Mouse (Mus musculus) heart, postnatal 10 days (tissue): ENCODE results near the gene 1700069L16Rik. TPM values are rescaled to one million over a fixed set of nuclear protein-coding genes. Genes with fewer than 3 reads are reported as not detected.

Experiments used
- DNase-seq, 2 experiments: peaks; one replicate each; pipeline ENCODE4 v3.0.0; 2021
- intact Hi-C: fragments of 180-260 bp; cut with DNase I; formaldehyde crosslinking; loops from one replicate; pipeline ENCODE4 v1.15.1; 2025
- total RNA-seq, 2 experiments: library from RNA; stranded (reverse); gene quantifications; 2 replicates each; pipeline ENCODE4 v1.2.3; 2021

The 1700069L16Rik gene
- total RNA-seq, 2 experiments from 2014 or later, result not detected

DNA sequence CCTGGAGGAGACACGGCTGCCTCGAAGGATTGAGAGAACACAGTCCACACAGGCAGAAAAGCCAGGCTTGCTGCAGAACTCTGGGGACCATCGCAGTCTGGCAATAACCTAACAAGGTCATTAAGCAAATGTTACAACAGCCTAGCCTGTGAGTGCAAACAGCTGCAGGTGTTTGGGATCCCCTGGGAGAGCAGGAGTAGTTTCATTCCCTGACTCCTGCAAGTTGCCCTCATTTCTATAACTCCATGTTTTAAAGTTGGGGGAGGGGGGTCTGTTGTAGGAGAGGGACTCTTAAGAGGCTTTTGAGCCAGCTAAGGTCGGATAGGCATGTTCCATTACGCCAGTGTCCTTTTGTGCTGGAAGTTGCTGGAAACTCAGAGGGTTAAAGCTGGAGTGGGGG is 30.2 kb downstream of the 1700069L16Rik start:
- DNase-seq, result no peak
- intact Hi-C loops, result no loop called here

DNA sequence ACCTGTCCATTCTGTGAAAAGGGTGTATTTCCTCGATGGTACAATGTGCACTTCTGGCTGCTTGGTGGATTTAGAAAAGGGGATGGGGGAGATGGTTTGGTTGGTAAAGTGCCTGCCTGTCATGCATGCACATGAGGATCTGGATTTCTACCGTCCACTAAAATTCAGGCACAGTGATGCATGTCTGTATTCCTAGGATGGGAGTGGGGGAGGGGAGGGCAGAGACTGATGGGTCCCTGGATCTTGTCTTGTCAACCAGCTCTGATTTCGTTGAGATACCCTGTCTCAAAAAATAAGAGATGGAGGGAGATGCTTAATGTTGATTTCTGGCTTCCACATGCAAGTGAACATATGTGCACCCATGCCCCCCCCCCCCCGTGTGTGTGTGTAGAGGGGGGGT is 30.6 kb downstream of the 1700069L16Rik start:
- DNase-seq, result no peak
- intact Hi-C loops, result no loop called here

DNA sequence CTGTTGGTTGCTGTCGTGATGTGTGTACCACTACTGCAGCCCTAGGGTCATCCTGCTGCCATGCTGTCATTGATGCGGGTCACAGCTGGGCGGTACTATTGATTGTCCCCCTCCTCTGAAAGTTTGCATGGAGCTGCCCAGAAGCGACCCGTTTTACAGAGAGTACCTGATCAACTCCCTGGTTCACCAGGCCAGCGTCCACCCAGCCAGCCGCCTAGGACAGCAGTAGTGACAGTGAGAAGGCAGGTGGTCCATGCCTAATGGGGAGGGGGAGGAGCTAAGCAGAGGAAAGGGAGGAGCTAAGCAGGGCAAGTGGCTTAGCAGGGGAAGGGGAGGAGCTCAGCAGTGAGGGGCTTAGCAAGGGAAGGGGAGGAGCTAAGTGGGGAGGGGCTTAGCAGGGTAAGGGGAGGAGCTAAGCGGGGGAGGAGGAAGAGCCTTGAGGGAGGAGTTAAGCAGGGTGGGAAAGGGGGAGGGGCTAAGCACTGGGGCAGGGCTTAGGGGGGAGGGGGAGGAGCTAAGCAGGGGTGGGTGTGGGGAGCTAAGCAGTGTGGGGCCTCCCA is 31.3 kb downstream of the 1700069L16Rik start:
- intact Hi-C loops, result no loop called here
- DNase-seq, result no peak

DNA sequence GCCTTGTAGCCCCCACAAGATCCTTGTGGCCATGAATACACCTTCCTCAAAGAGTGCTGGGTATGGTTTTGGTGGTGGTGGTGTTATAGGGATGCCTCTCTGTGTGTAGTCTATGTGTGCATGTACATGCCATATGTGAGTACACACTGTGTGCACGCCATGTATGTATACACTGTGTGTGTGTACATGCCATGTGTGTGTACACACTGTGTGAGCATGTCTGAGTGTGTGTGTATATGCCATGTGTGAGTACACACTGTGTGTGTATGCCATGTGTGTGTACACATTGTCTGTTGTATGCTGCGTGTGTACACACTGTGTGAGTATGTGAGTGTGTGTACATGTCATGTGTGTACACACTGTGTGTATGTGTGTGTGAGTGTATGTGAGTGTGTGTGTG is 33.7 kb downstream of the 1700069L16Rik start:
- no peak for DNase-seq
- intact Hi-C loops, result no loop called here

DNA sequence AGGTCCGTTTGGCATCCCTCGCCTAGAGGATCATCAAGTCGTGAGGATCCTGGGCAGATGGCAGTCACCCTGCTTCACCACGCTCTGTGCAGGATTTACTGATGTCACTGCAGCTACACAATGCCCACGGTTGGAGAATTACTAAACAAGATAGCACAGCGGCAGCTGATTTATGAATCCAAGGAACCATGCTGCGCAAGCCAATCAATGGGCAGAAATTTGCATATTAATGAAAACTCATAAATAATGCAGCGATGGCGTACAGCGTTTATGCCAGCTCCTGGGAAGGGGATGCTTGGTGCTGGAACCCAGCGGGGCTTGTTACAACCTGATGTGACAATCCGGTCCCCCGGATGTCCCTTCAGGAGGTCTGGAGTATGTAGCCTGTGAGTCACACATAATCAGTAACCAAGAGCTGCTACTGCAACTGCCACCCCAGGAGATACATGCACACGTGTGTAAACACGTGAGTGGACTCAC is 34.5 kb downstream of the 1700069L16Rik start:
- intact Hi-C loops, result no loop called here
- DNase-seq, result no peak

DNA sequence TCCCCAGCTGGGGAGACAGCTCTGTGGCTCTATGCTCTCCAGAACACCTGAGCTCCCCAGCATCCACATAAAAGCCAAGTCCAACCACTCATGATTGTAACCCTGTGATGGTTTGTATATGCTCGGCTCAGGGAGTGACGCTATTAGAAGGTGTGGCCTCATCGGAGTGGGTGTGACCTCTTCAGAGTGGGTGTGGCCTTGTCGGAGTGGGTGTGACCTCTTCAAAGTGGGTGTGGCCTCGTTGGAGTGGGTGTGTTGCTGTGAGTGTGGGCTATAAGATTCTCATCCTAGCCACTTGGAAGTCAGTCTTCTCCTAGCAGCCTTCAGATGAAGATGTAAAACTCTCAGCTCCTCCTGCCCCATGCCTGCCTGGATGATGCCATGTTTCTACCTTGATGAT is 37.1 kb downstream of the 1700069L16Rik start:
- no peak for DNase-seq
- intact Hi-C loops, result no loop called here

DNA sequence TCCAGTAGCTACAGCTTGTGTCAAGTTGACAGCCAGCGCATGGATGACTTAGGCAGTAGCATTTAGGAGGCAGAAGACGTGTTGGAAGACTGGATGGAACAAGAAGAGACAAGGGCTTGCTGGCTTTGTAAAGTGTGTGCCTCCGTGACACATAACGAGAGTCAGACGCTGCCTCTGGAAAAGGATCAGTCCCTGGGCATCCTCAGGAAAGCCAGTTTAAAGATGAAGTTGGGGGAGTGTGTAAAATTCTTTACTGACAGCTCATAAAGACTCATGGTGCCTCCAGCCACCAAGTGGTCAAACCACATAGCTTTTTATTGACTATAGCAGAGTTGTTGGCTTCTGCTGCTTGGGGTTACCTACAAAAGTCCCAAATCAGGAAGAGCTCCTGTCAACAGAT is 39.1 kb downstream of the 1700069L16Rik start:
- no peak for DNase-seq
- intact Hi-C loops, result no loop called here

DNA sequence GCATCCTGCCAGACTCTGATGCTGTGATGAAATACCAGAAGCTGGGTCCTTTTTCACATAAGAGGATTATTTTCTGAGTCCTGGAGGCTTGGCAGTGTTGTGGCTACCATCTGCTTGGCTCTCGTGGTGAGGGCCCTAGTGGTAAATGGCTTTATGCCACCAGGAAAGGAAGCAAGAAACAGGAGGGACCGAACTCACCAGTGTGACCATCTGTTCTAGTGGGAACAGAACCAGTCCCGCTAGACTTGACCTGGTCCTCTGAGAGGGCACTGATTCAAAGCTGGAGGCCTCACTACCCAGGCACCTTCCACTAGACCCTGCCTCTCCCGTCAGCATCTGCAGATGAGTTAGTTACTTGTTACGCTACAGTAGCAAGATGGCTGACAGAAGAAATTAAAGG is 41.3 kb downstream of the 1700069L16Rik start:
- intact Hi-C loops, result no loop called here
- DNase-seq, result no peak

DNA sequence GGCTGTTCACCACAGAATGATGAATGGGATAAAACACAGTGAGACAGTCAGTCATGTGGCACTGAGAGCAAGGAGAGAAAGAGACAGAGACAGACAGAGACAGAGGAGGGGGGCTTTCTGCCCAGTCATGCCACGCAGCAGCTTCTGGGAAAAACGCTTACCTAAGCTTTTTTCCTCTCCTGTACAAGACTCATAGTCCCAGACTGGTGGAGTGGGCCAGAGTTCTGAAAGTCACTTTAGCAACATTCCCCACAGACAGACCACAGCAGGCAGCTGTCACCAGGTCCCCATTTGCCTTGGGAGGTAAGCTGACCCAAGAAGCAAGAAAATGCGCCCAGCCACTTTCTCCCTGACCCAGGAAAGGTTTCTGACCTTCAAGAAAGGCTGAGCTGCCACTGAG is 42.1 kb downstream of the 1700069L16Rik start:
- DNase-seq, result no peak
- intact Hi-C loops, result no loop called here

DNA sequence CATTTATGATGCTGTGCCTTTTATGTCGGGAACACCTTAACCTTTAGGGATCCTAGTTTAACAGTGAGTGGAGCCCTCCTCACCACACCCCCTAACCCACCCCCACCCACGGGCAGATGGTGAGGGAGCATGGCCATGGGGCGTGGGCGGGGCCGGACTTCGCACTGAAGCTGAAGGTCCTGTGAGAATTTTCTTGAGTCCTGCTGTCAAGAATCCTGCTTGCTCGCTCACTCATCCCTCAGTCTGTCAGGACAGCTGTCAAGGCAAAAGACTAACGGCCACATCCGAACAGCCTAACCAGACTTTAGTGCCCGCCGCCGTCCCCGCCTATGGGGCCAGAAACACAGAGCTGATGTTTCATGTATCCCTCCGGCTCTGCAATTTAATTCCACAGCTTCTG is 43.4 kb downstream of the 1700069L16Rik start:
- DNase-seq, result no peak
- intact Hi-C loops, result no loop called here

DNA sequence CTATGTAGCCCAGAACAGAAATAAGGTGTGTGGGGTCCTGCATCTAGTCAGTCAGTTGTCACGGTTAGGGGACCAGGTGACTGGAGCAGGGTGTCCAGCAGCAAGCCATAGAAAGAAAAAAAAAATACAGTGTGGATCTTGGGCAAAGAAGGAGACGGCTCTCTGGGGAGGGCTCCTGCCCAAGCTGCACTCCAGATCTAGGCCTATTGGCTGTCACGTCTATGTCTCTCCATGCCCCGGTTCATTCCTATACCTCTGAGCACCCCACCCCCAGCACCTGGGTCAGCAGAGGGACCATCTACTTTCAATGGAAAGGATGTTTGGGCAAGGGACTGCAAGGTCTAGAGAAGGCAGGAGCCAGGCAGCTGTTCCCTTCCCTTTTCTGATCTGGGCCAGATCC is 45.1 kb downstream of the 1700069L16Rik start:
- intact Hi-C loops, result no loop called here
- DNase-seq, result no peak

DNA sequence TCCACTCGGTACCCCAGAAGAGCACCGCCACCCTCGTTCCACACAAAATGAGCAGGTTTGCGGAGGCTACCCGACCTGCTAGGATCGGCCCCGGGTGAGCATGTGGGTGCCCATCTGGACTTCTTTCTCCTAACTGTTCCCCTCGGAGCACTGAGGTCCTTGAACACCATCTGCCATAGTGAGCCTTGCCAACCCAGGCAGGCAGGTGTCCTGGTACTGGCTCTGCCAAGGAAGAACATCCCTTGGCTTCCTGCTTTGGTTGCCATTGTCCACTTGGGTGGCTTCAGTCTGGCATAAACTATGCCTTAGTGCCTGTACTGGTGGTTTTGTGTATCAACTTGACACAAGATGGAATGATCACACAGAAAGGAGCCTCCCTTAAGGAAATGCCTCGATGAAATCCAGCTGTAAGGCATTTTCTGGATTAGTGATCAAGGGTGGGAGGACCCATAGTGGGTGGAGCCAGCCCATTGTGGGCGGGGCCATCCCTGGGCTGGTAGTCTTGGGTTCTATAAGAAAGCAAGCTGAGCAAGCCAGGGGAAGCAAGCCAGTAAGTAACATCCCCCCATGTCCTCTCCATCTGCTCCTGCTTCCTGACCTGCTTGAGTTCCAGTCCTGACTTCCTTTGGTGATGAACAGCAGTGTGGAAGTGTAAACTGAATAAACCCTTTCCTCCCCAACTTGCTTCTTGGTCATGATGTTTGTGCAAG is 45.7 kb downstream of the 1700069L16Rik start:
- intact Hi-C loops, result no loop called here
- DNase-seq, result no peak

DNA sequence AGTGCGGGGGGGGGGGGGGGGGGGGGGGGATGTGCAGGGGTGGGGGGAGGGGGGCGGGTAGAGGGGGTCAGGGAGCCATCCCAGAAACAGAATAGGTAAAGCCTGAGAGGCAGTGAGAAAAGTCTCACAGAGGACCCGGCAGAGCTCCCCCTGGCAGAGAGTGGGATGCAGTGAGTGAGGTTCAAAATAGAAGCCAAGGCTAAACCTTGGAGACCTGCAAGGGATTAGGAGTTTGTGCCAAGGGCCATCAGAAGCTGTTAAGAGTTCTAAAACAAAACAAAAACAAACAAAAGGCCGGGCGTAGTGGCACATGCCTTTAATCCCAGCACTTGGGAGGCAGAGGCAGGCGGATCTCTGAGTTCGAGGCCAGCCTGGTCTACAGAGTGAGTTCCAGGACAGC is 47.0 kb downstream of the 1700069L16Rik start:
- intact Hi-C loops, result no loop called here
- DNase-seq, result no peak

DNA sequence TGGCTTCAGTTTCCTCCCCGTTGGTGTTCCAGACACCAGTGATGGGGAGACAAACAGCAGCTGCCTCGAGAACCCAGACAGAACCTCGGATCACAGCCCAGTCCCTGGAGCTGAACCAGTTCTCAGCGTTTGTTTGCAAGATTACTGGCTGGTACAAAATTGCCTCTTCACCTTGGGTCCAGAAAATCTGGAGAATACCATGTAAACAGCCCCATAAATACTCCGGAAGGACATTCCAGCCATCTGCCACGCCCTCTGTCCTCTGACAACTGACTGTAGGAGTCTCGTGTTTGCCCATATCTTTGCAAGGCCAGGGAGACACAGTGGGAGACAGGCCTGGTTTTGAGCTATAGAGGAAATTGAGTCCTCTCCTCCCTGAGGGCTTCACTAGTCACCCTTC is 49.7 kb downstream of the 1700069L16Rik start:
- intact Hi-C loops, result no loop called here
- DNase-seq, result no peak

DNA sequence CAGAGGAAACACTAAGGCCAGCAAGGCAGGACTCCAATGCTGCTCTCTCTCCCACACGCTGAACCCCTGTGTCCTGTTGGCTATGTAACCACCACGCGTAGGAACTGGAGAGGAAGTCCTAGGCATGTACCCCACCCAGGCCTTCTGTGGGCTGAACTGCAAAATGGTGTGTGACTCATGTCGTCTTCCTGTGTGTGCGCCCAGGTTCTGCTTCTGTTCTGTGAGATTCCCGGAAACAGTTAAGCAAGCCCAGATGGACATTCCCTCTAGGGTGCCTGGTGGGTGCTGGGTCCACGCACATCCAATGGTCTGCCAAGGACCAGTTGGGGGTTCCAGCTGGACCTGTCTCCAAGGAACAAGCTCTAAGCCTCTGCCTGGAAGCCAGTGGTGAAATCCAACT is 52.1 kb downstream of the 1700069L16Rik start:
- DNase-seq, result peak; percentile 54
- intact Hi-C loops, result no loop called here

DNA sequence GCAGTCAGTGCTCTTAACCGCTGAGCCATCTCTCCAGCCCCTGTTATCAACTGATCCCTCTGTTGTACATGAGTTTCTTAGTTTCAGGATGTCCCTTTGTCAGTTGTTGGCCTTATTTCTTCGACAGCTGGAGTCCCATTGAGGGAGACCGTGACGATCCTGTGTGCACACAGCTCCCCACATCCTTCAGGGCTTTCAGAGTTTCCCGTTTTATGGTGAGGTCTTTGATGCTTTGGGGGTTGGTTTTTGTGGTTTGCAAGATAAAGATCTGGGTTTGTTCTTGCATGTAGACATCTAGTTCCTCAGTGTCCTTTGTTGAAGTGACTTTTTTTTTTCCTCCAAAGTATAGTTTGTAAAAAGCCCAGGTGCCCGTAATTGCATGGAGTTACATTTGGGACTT is 54.0 kb downstream of the 1700069L16Rik start:
- intact Hi-C loops, result no loop called here
- DNase-seq, result no peak

DNA sequence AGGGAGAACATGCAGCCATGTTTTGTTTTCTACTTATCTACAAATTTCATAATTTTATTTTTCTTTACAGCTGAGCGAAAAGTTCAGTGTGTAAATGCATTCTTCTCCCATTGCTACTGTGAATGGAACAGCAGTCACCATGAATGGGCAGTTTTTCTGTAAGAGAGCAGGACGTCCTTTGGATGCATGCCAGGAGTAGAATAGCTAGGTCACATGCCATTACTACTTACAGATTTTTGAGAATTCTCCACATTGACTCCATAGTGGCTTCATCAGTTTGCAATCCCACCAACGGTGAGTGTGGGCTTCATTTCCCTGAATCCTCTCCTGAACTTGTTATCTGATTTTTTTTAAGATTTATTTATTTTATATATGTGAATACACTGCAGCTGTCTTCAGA is 54.5 kb downstream of the 1700069L16Rik start:
- no peak for DNase-seq
- intact Hi-C loops, result no loop called here

DNA sequence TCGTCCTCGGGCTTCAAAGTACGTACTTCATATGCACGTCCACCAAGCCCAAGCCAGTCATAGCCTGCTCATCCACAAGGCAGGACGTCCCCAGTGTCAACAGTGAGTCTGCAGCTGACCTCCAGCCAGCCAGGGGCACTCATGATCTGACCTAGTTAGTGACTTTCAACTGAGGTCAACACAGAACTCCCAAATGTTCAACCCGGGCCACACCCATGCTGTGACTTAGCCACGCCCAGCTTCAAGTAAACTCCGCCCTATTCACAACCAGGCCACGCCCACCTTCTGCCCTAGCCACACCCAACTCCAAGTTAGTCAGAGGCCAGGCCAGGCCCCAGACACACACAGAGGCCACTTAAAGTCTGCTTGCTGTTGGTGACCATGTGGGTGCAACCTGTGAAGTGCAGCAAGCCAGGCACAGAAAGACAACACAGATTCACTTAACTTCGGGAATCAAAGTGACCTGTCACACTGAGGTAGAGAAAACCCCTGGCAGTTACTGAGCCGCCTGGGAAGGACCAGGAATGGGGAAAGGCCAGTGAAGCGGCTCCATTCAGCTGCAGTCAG is 59.9 kb downstream of the 1700069L16Rik start:
- no peak for DNase-seq

DNA sequence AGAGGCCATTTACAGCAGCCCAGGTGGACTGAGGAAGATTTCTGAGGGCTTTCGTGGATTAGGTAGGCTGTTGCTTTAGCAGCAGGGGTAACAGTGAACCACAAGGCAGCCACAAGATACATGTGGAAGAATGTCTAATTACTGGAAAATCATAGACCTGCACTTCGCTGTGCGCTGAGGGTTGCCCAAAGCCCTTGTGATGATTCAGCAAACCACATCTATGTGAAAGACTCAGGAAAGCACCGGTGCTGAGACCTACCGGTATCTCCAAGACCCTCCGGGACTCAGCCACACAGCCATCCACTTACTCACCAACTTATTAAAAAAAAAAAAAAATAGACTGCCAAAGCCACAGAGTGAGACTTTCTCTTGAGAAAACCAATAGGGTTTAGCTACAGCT is 60.4 kb downstream of the 1700069L16Rik start:
- DNase-seq, result no peak
- intact Hi-C loops, result loop anchor here (5.0 kb wide), 2 partner anchors 38 to 58 kb away; partner anchors contain the start of gene 1700069L16Rik

More for the DNA sequence above, 59.9 kb downstream of the 1700069L16Rik start:
- intact Hi-C loops, result loop anchor here (5.0 kb wide), 3 partner anchors 38 to 192 kb away; partner anchors contain the start of gene 1700069L16Rik

DNA sequence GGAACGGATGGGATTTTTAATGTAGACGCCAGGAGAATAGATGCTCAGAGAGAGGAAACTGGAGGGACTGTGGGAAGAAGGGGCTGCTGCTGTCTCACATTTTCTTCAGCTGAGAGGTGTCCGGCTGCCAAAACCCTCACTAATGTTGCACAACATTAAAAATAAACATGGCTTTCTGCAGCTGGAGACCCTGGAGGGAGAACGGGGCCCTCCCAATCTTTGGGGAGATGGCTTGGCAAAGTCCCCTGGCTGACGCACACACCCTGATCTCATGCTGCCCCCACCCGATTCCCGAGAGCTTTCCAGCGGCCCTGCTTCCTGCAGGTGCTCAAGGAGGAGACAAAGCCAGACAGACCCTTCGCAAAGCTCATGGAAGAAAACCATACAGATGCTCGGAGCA is 63.7 kb downstream of the 1700069L16Rik start:
- peak; percentile 86 to 87 for DNase-seq

DNA sequence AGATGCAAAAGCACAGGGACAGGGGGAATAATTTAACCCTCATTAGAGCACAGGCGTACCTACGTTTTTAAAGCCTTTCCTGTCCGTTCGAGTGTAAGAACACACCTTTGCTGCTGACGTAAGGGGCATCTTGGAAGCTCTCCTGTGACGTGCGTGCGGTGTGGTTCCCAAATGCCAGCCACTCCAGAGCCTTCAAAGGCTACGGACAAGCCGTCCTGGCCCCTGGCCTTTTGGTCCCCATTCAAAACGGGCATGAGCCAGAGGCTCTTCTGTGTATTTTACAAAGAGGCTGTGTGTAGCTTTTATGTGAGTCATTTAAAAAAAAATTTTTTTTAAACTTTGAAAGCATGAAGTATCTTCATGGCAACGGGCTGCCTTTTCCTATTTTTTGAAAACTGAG is 69.8 kb downstream of the 1700069L16Rik start:
- intact Hi-C loops, result no loop called here

More for the DNA sequence above, 63.7 kb downstream of the 1700069L16Rik start:
- intact Hi-C loops, result loop anchor here (5.0 kb wide), 2 partner anchors 41 to 61 kb away; partner anchors contain the start of gene 1700069L16Rik

DNA sequence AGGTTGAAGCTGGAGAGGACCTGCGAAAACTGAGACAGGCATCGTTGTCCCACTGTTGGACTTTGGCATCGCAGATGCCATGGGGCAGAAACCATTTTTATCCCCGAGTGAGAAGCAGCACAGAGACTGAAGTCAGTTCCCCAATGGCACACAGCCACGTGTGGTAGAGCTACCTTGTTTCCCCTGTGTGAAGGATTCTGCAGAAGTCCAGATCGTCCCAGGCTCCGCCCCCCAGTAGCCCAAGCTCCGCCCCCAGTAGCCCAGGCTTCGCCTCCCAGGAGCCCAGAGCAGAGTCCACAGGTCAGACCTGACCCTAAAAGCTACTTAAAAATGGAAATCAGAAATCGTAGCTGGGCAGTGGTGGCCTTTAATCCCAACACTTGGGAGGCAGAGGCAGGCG is 70.4 kb downstream of the 1700069L16Rik start:
- DNase-seq, result no peak
- intact Hi-C loops, result no loop called here

More for the DNA sequence above, 69.8 kb downstream of the 1700069L16Rik start:
- no peak for DNase-seq
